In the genomic region with DNA sequence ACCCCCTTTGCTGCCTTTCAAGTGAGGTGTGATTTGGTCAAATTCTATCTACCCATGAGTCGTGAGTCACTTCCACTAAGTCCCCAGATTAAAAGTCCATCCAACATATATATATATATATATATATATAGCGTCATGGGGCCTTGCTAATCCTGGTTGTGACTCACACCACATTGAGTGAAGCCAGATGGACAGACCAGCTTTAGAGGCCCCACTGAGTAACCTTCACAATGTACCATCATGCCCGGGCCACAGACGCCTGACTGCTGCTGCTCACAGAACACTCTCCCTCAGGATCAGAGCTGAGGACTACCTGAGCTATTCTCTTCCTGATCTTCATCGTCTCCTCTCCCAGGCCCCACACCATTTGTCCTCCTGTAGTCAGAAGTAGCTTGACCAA, we compare ENCODE assay signal across 27 mouse cellular contexts.
DNase-seq lines count a peak whose midpoint lies in the region; ATAC-seq lines count a peak whose summit lies in the region.
"Had no signal": no experiment of that assay in that cellular context is flagged by ENCODE, and none has a peak within 500 bp of the region (broad histone marks: within the 10 kb centered on the region; RNA-seq: fewer than 3 reads in every experiment).

No protein-coding gene starts in this region.

- H3K9ac ChIP-seq in forebrain, embryonic 15.5 days (replicated peaks), result no peak overlapping the region
- no peak overlapping the region for H3K9ac ChIP-seq in embryonic facial prominence, embryonic 13.5 days
- no peak overlapping the region for H3K9ac ChIP-seq in limb, embryonic 15.5 days
- no peak overlapping the region for H3K9ac ChIP-seq in liver, embryonic 11.5 days (ENCODE audit: low read depth, low read length)
- H3K9ac ChIP-seq: heart, embryonic 12.5 days; hindbrain, embryonic 13.5 days; kidney, embryonic 15.5 days; liver, embryonic 15.5 days; lung, embryonic 15.5 days; neural tube, embryonic 12.5 days; stomach, embryonic 15.5 days had no signal

- no peak overlapping the region for H3K4me2 ChIP-seq in forebrain, embryonic 15.5 days (replicated peaks)
- H3K4me2 ChIP-seq in embryonic facial prominence, embryonic 13.5 days, result no peak overlapping the region
- H3K4me2 ChIP-seq in limb, embryonic 15.5 days, result no peak overlapping the region
- no peak overlapping the region for H3K4me2 ChIP-seq in liver, embryonic 11.5 days
- H3K4me2 ChIP-seq: heart, embryonic 12.5 days; hindbrain, embryonic 13.5 days; kidney, embryonic 15.5 days; liver, embryonic 15.5 days; lung, embryonic 15.5 days; neural tube, embryonic 12.5 days; stomach, embryonic 15.5 days had no signal

- peak overlapping the region; percentile 44 for H3K27ac ChIP-seq in forebrain, embryonic 10.5 days
- no peak overlapping the region for H3K27ac ChIP-seq in forebrain, embryonic 15.5 days (replicated peaks)
- peak overlapping the region; percentile 35; the same call in 1 of the 2 replicates for H3K27ac ChIP-seq in embryonic facial prominence, embryonic 13.5 days
- peak overlapping the region; percentile 50; the same call in 1 of the 2 replicates for H3K27ac ChIP-seq in limb, embryonic 15.5 days
- no peak overlapping the region for H3K27ac ChIP-seq in liver, embryonic 11.5 days (ENCODE audit: low read depth, low read length)
- H3K27ac ChIP-seq: hindbrain, embryonic 13.5 days; kidney, embryonic 15.5 days; liver, embryonic 15.5 days; lung, embryonic 15.5 days; neural tube, embryonic 12.5 days had no signal

- peaks cover 20% of the 10 kb centered on the region for H3K27me3 ChIP-seq in forebrain, embryonic 10.5 days (ENCODE audit: poor library complexity, severe bottlenecking)
- H3K27me3 ChIP-seq in forebrain, embryonic 15.5 days, result no peaks in the 10 kb centered on the region
- H3K27me3 ChIP-seq in embryonic facial prominence, embryonic 13.5 days, result no peaks in the 10 kb centered on the region
- no peaks in the 10 kb centered on the region for H3K27me3 ChIP-seq in limb, embryonic 15.5 days
- H3K27me3 ChIP-seq in liver, embryonic 11.5 days (replicated peaks; ENCODE audit: control insufficient read depth, insufficient read depth, low read length), result no peaks in the 10 kb centered on the region
- H3K27me3 ChIP-seq: CH12.LX; heart, embryonic 12.5 days; kidney, embryonic 15.5 days; liver, embryonic 15.5 days; lung, embryonic 15.5 days; megakaryocyte, embryonic 14.5 days; neural tube, embryonic 12.5 days; stomach, embryonic 15.5 days had no signal

- peaks cover 58% of the 10 kb centered on the region for H3K4me1 ChIP-seq in forebrain, embryonic 10.5 days
- peaks cover 17% of the 10 kb centered on the region for H3K4me1 ChIP-seq in forebrain, embryonic 15.5 days
- peaks cover 53% of the 10 kb centered on the region for H3K4me1 ChIP-seq in embryonic facial prominence, embryonic 13.5 days
- peaks cover 46% of the 10 kb centered on the region for H3K4me1 ChIP-seq in limb, embryonic 15.5 days
- no peaks in the 10 kb centered on the region for H3K4me1 ChIP-seq in liver, embryonic 11.5 days (replicated peaks; ENCODE audit: control insufficient read depth, insufficient read depth, low read length)
- H3K4me1 ChIP-seq: liver, embryonic 15.5 days; lung, embryonic 15.5 days; megakaryocyte, embryonic 14.5 days had no signal

- 89% methylated on average over 5 of the region's 5 CpGs for WGBS in forebrain, embryonic 10.5 days
- 88% methylated on average over 5 of the region's 5 CpGs for WGBS in forebrain, embryonic 15.5 days
- 79% methylated on average over 5 of the region's 5 CpGs for WGBS in embryonic facial prominence, embryonic 13.5 days
- WGBS in limb, embryonic 15.5 days, result 58% methylated on average over 5 of the region's 5 CpGs
- 72% methylated on average over 5 of the region's 5 CpGs for WGBS in liver, embryonic 11.5 days

- no peak for ATAC-seq in forebrain, embryonic 15.5 days (replicated peaks)
- no peak for ATAC-seq in embryonic facial prominence, embryonic 13.5 days (ENCODE audit: insufficient number of reproducible peaks, insufficient read depth, low FRiP score, low TSS enrichment, low read depth)
- ATAC-seq in limb, embryonic 15.5 days (ENCODE audit: insufficient number of reproducible peaks, low FRiP score, low TSS enrichment, low read depth), result no peak
- no peak for ATAC-seq in liver, embryonic 11.5 days (replicated peaks; ENCODE audit: low FRiP score)

- H3K4me3 ChIP-seq in forebrain, embryonic 10.5 days, result no peak overlapping the region
- no peak overlapping the region for H3K4me3 ChIP-seq in forebrain, embryonic 15.5 days
- H3K4me3 ChIP-seq in embryonic facial prominence, embryonic 13.5 days, result no peak overlapping the region
- no peak overlapping the region for H3K4me3 ChIP-seq in limb, embryonic 15.5 days
- H3K4me3 ChIP-seq in liver, embryonic 11.5 days (ENCODE audit: low read depth, low read length), result no peak overlapping the region
- H3K4me3 ChIP-seq: heart, embryonic 12.5 days; hindbrain, embryonic 13.5 days; kidney, embryonic 15.5 days; liver, embryonic 15.5 days; lung, embryonic 15.5 days; megakaryocyte, embryonic 14.5 days; neural tube, embryonic 12.5 days; stomach, embryonic 15.5 days had no signal

- DNase-seq in forebrain, embryonic 10.5 days (ENCODE audit: extremely low spot score, low spot score), result no peak
- peak; percentile 76 for DNase-seq in 3T3-L1 (ENCODE audit: low read depth, low spot score)
- DNase-seq in urinary bladder, postnatal 36 days (ENCODE audit: low spot score in 2 of 2), result no peak
- no peak for DNase-seq in liver, embryonic 11.5 days (ENCODE audit: low spot score)
- DNase-seq: adrenal gland, adult 2 months; gastrocnemius, postnatal 10 days; heart, postnatal 10 days; kidney, adult 11 months; kidney, postnatal 4 days; lung, postnatal 36 days; midbrain, embryonic 14.5 days; right cerebral cortex, postnatal 14 days; spleen, adult 18-20 months; thymus, adult 2 months had no signal

- no peaks in the 10 kb centered on the region for H3K9me3 ChIP-seq in forebrain, embryonic 10.5 days
- no peaks in the 10 kb centered on the region for H3K9me3 ChIP-seq in forebrain, embryonic 15.5 days
- no peaks in the 10 kb centered on the region for H3K9me3 ChIP-seq in embryonic facial prominence, embryonic 13.5 days
- no peaks in the 10 kb centered on the region for H3K9me3 ChIP-seq in limb, embryonic 15.5 days
- no peaks in the 10 kb centered on the region for H3K9me3 ChIP-seq in liver, embryonic 11.5 days (ENCODE audit: control insufficient read depth, low read length)
- H3K9me3 ChIP-seq: heart, embryonic 12.5 days; hindbrain, embryonic 13.5 days; kidney, embryonic 15.5 days; liver, embryonic 15.5 days; lung, embryonic 15.5 days; neural tube, embryonic 12.5 days; stomach, embryonic 15.5 days had no signal

- no peaks in the 10 kb centered on the region for H3K36me3 ChIP-seq in forebrain, embryonic 10.5 days (replicated peaks)
- H3K36me3 ChIP-seq in forebrain, embryonic 15.5 days, result no peaks in the 10 kb centered on the region
- H3K36me3 ChIP-seq in embryonic facial prominence, embryonic 13.5 days, result no peaks in the 10 kb centered on the region
- H3K36me3 ChIP-seq in limb, embryonic 15.5 days, result no peaks in the 10 kb centered on the region
- no peaks in the 10 kb centered on the region for H3K36me3 ChIP-seq in liver, embryonic 11.5 days (ENCODE audit: control insufficient read depth, insufficient read depth, low read length)
- H3K36me3 ChIP-seq: G1E; heart, embryonic 12.5 days; hindbrain, embryonic 13.5 days; kidney, embryonic 15.5 days; liver, embryonic 15.5 days; lung, embryonic 15.5 days; neural tube, embryonic 12.5 days; stomach, embryonic 15.5 days had no signal

Comparison
In these comparisons a context has a peak if more than half of its experiments do, and no peak if none do; other contexts are left out.
1. H3K27ac ChIP-seq: peak in forebrain, embryonic 10.5 days (single experiment), embryonic facial prominence, embryonic 13.5 days (single experiment) and limb, embryonic 15.5 days (single experiment); none in forebrain, embryonic 15.5 days (single experiment) and liver, embryonic 11.5 days (single experiment).